Mouse (Mus musculus) intestine, postnatal 0 days (tissue): ENCODE data around the gene Defb36. TPM values are rescaled to one million over a fixed set of nuclear protein-coding genes. Genes with fewer than 3 reads are reported as not detected.

Experiments used
- ATAC-seq: fragments of 200-750 bp; cut with Nextera tagmentation; 2 replicates; pipeline ENCODE4 v1.8.0; 2017; ENCODE audit warnings: mild to moderate bottlenecking, moderate TSS enrichment, moderate library complexity
- H3K27ac ChIP-seq: fragments of 300-500 bp; sonication (generic); 2 replicates; pipeline ENCODE4 v1.5.1; 2014; ENCODE audit warnings: mild to moderate bottlenecking, low read depth, low read length, moderate library complexity
- H3K27me3 ChIP-seq: fragments of 300-500 bp; sonication (generic); replicated peaks from 2 replicates; pipeline ENCODE4 v1.6.1; 2014; ENCODE audit warnings: low read length, mixed read lengths; ENCODE audit not compliant: control insufficient read depth, insufficient read depth
- H3K36me3 ChIP-seq: fragments of 300-500 bp; sonication (generic); 2 replicates; pipeline ENCODE4 v1.6.1; 2014; ENCODE audit warnings: mild to moderate bottlenecking, moderate library complexity; ENCODE audit not compliant: control insufficient read depth, insufficient read depth
- H3K4me1 ChIP-seq: fragments of 300-500 bp; sonication (generic); replicated peaks from 2 replicates; pipeline ENCODE4 v1.6.1; 2014; ENCODE audit warnings: antibody characterized with exemption, low read length, mixed read lengths; ENCODE audit not compliant: control insufficient read depth, insufficient read depth
- H3K4me2 ChIP-seq: fragments of 300-500 bp; sonication (generic); replicated peaks from 2 replicates; pipeline ENCODE4 v1.6.1; 2014; ENCODE audit warnings: low read depth, mild to moderate bottlenecking, moderate library complexity
- H3K4me3 ChIP-seq: fragments of 300-500 bp; sonication (generic); 2 replicates; pipeline ENCODE4 v1.5.1; 2014; ENCODE audit warnings: low read depth, low read length
- H3K9ac ChIP-seq: fragments of 300-500 bp; sonication (generic); 2 replicates; pipeline ENCODE4 v1.6.1; 2014; ENCODE audit warnings: mild to moderate bottlenecking, low read depth, low read length
- H3K9me3 ChIP-seq: fragments of 300-500 bp; sonication (generic); 2 replicates; pipeline ENCODE4 v1.6.1; 2016; ENCODE audit warnings: mixed run types; ENCODE audit not compliant: control insufficient read depth
- CTCF ChIP-seq: sonication (generic); IDR thresholded peaks from 2 replicates; pipeline ENCODE4 v1.5.1; 2016; ENCODE audit warnings: low read depth, mild to moderate bottlenecking, control low read depth, antibody characterized with exemption, moderate library complexity
- WGBS: fragments of 180-500 bp; shearing (Covaris S2); extraction: QIAGEN DNeasy Blood & Tissue Kit; methylation state at CpG from one replicate; pipeline ENCODE4 v1.1.7; 2014; 5-methylcytosine and 5-hydroxymethylcytosine counted together
- polyA plus RNA-seq: library from polyadenylated mRNA; unstranded; fragments of >200 nt; fragmentation: Nextera tagmentation; extraction: Ambion mirVana; gene quantifications from 2 replicates; pipeline ENCODE4 v1.2.1, GENCODE M21; 2015

Gene Defb36
- polyA plus RNA-seq, 1 experiment from 2014 or later: not detected

- Histone ChIP-seq H3K4me3 (no peak overlapping the region), H3K4me1 (no peaks in the 10 kb centered on the region), H3K36me3 (no peaks in the 10 kb centered on the region), H3K27ac (no peak overlapping the region), H3K9me3 (no peaks in the 10 kb centered on the region), H3K4me2 (no peak overlapping the region), H3K9ac (no peak overlapping the region), H3K27me3 (no peaks in the 10 kb centered on the region)
- ATAC-seq: no peak
- TF ChIP-seq CTCF: no peak
- 76% methylated on average over 6 of the region's 6 CpGs for WGBS
These were observed 4.1 kb upstream of the Defb36 start for GRCm38 (mm10) chr2:152600076-152600475.

- H3K27ac ChIP-seq: no peak overlapping the region
- no peaks in the 10 kb centered on the region for H3K36me3 ChIP-seq
- H3K4me1 ChIP-seq: no peaks in the 10 kb centered on the region
- no peaks in the 10 kb centered on the region for H3K9me3 ChIP-seq
- H3K27me3 ChIP-seq: no peaks in the 10 kb centered on the region
- no peak overlapping the region for H3K4me2 ChIP-seq
- WGBS: 71% methylated on average over 4 of the region's 4 CpGs
- no peak for ATAC-seq
- H3K4me3 ChIP-seq: no peak overlapping the region
- TF ChIP-seq CTCF: peak; percentile 51
- no peak overlapping the region for H3K9ac ChIP-seq
These were observed 2.7 kb upstream of the Defb36 start for GRCm38 (mm10) chr2:152601275-152601960.

GRCm38 (mm10) chr2:152607746-152608145 lies 3.6 kb downstream of the Defb36 start:
- no peaks in the 10 kb centered on the region for H3K9me3 ChIP-seq
- H3K36me3 ChIP-seq: no peaks in the 10 kb centered on the region
- WGBS: 58% methylated on average over 6 of the region's 6 CpGs
- H3K27ac ChIP-seq: no peak overlapping the region
- H3K4me2 ChIP-seq: no peak overlapping the region
- no peak overlapping the region for H3K4me3 ChIP-seq
- TF ChIP-seq CTCF: no peak
- H3K4me1 ChIP-seq: no peaks in the 10 kb centered on the region
- ATAC-seq: no peak
- H3K27me3 ChIP-seq: no peaks in the 10 kb centered on the region
- no peak overlapping the region for H3K9ac ChIP-seq

- Histone ChIP-seq H3K4me2 (no peak overlapping the region), H3K9ac (no peak overlapping the region), H3K27me3 (no peaks in the 10 kb centered on the region), H3K27ac (no peak overlapping the region), H3K36me3 (no peaks in the 10 kb centered on the region), H3K9me3 (no peaks in the 10 kb centered on the region), H3K4me1 (no peaks in the 10 kb centered on the region), H3K4me3 (no peak overlapping the region)
- 0 out of 2 replicates have a peak, but pooled peaks have one; percentile 6 for TF ChIP-seq CTCF
- WGBS: 100% methylated on average over 1 of the region's 1 CpGs
- no peak for ATAC-seq
These were observed 4.6 kb downstream of the Defb36 start for GRCm38 (mm10) chr2:152608719-152609118.

- Histone ChIP-seq H3K27me3 (no peaks in the 10 kb centered on the region), H3K4me1 (no peaks in the 10 kb centered on the region), H3K9ac (no peak overlapping the region), H3K4me2 (no peak overlapping the region), H3K36me3 (no peaks in the 10 kb centered on the region), H3K27ac (no peak overlapping the region), H3K4me3 (no peak overlapping the region), H3K9me3 (no peaks in the 10 kb centered on the region)
- no peak for TF ChIP-seq CTCF
- WGBS: 42% methylated on average over 8 of the region's 8 CpGs
- ATAC-seq: no peak
These were observed 8.1 kb downstream of the Defb36 start for GRCm38 (mm10) chr2:152612193-152612592.

GRCm38 (mm10) chr2:152615563-152615962 lies 11.4 kb downstream of the Defb36 start:
- H3K27me3 ChIP-seq: no peaks in the 10 kb centered on the region
- TF ChIP-seq CTCF: peak; percentile 95
- peak; percentile 33; the same call in 1 of the 2 replicates for ATAC-seq
- no peak overlapping the region for H3K4me2 ChIP-seq
- no peaks in the 10 kb centered on the region for H3K36me3 ChIP-seq
- WGBS: 16% methylated on average over 7 of the region's 7 CpGs
- no peaks in the 10 kb centered on the region for H3K9me3 ChIP-seq
- H3K27ac ChIP-seq: no peak overlapping the region
- H3K9ac ChIP-seq: no peak overlapping the region
- no peaks in the 10 kb centered on the region for H3K4me1 ChIP-seq
- H3K4me3 ChIP-seq: no peak overlapping the region
